Mouse (Mus musculus) thymus, postnatal 4 days (tissue): ENCODE data around the gene Rps6.
"Not testable (repeated sequence)": the region's sequence is repeated elsewhere in the genome, so short reads cannot be mapped to it uniquely, and the experiment has no call there.

ENCODE experiments used
- DNase-seq: peaks from one replicate; pipeline ENCODE4 v3.0.0; 2021

Gene Rps6

GRCm38 (mm10) chr4:86851331-86851730 is 5.9 kb downstream of the Rps6 start:
- DNase-seq, result no peak

GRCm38 (mm10) chr4:86847246-86847645 is 10.0 kb downstream of the Rps6 start:
- no peak for DNase-seq

GRCm38 (mm10) chr4:86845384-86845783 is 11.8 kb downstream of the Rps6 start:
- no peak for DNase-seq

- not testable (repeated sequence) for DNase-seq
Measured at GRCm38 (mm10) chr4:86841141-86841540, 16.1 kb downstream of the Rps6 start.

GRCm38 (mm10) chr4:86831896-86832295 is 25.3 kb downstream of the Rps6 start:
- DNase-seq, result no peak

- DNase-seq, result no peak
Measured at GRCm38 (mm10) chr4:86825143-86825542, 32.1 kb downstream of the Rps6 start.

- peak; percentile 74 for DNase-seq
Measured at GRCm38 (mm10) chr4:86823169-86823568, 34.0 kb downstream of the Rps6 start.

- no peak for DNase-seq
Measured at GRCm38 (mm10) chr4:86814850-86815249, 42.4 kb downstream of the Rps6 start.

GRCm38 (mm10) chr4:86810604-86811003 is 46.6 kb downstream of the Rps6 start:
- DNase-seq, result no peak
